Mouse (Mus musculus) left cerebral cortex, postnatal 25 days (tissue): ENCODE data around the gene P3h3. TPM values are rescaled to one million over a fixed set of nuclear protein-coding genes. Genes with fewer than 3 reads are reported as not detected.
"Not testable (repeated sequence)": the region's sequence is repeated elsewhere in the genome, so short reads cannot be mapped to it uniquely, and the experiment has no call there.

Source experiments
- DNase-seq, 2 experiments: peaks; one replicate each; pipeline ENCODE4 v3.0.0; 2022; ENCODE audit warnings: low spot score in 2 of 2, mixed read lengths in 1 of 2
- intact Hi-C: fragments of 180-260 bp; cut with DNase I; formaldehyde crosslinking; loops from one replicate; pipeline ENCODE4 v1.15.1; 2025
- total RNA-seq, 2 experiments: library from RNA; stranded (reverse); gene quantifications; 2 replicates each; pipeline ENCODE4 v1.2.3; 2021

Gene P3h3
- total RNA-seq = 10 to 100 TPM; 21.9 to 25.7 TPM

- intact Hi-C loops = loop anchor here (1.0 to 5.0 kb wide), 4 partner anchors 61 to 225 kb away; partner anchors contain the start of genes Mlf2 and Pianp
- peak; percentile 83 to 88 for DNase-seq
Observed at GRCm38 (mm10) chr6:124856916-124857839, at the start of gene P3h3. TSS of gene P3h3 (minus strand) at chr6:124857752.

DNA sequence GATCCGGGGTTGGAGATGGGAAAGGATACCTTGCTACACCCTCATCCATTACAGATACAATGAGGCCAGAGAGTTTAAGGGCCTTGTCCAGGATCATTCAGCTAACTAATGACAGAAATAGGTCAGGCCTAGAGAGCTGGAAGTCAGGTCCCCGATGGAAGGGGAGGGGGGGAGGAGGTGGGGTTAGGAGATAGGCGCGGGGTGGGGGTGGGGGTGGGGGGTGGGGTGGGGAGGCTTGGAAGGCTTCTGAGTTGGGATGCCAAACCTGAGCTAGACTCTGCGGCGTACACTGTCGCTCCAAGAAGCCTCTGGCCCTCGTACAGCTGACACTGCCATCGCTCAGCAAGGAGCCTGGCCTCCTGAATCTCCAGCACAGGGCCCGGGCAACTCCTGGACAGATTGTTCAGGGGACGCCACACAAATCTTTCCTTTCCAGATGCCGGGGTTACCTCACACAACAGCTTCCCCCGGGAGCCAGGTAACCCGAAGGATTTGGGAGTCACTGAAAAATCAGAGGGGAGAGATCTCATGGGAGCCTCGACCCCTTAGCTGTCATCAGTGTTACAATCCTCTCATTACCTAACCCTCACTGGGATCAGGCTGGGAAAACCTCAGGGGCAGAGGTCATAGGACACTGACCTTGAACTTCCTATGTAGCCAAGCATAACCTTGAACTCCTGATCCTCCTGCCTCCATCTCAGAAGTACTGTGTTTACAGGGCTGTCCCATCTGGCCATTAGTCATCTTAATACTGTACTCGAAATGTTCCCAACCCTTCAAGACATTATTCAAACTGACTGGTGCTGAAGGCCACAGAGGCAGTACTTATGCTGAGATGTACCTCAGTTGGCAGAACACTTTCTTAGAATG, 47.7 kb upstream of the P3h3 start:
- DNase-seq = no peak
- intact Hi-C loops = loop anchor here (1.0 kb wide), 3 partner anchors 13 to 42 kb away; partner anchors contain the start of gene Gpr162

GRCm38 (mm10) chr6:124904161-124904981, 46.8 kb upstream of the P3h3 start:
- peak; percentile 79 to 93 for DNase-seq
- intact Hi-C loops = loop anchor here (1.0 kb wide), 3 partner anchors 14 to 41 kb away; partner anchors contain the start of gene Gpr162

- peak; percentile 89 to 94 for DNase-seq
- intact Hi-C loops = loop anchor here (1.0 kb wide), 3 partner anchors 15 to 40 kb away; partner anchors contain the start of gene Gpr162
Observed at GRCm38 (mm10) chr6:124903580-124904151, 46.1 kb upstream of the P3h3 start.

- intact Hi-C loops = no loop called here
- no peak for DNase-seq
Observed at GRCm38 (mm10) chr6:124901851-124902250, 44.3 kb upstream of the P3h3 start.

- DNase-seq = peak in 1 of 2 experiments; percentile 66
- intact Hi-C loops = no loop called here
Observed at GRCm38 (mm10) chr6:124900801-124901480, 43.4 kb upstream of the P3h3 start.

DNA sequence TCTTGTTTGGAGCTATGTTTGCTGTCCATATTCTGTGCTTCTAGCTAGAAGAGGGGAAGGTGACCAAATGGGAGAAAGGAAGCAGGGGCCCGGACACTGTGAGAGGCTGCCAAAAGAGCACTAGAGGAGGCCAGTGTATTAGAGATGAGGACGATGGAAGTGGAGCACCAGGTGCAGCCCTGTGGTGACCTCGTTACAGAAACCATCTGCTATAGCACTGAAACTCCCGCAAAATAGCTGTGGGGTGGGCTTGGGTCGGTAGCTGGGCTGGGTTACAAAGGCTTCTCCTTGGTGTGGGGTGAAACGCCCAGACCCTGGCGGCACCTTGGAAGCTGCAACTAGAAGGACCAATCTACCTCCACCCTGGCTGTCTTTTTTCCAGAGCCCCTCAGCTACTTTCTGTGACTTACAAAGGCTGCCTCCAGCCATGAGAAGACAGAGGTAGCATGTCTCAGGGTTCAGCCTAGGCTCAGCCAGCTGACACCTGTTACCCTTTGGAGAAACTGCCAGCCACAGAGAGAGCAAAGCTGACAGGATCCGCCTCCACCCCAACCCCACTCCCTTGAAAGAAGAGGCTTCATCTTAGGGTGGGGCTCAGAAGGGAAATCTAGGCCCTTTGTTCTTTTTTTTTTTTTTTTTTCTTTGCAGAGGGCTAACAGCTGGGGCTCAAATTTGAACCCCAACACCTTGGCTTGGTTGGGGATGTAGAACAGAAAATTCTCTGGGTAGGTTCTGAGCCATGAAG, 42.7 kb upstream of the P3h3 start:
- intact Hi-C loops = no loop called here
- no peak for DNase-seq

DNA sequence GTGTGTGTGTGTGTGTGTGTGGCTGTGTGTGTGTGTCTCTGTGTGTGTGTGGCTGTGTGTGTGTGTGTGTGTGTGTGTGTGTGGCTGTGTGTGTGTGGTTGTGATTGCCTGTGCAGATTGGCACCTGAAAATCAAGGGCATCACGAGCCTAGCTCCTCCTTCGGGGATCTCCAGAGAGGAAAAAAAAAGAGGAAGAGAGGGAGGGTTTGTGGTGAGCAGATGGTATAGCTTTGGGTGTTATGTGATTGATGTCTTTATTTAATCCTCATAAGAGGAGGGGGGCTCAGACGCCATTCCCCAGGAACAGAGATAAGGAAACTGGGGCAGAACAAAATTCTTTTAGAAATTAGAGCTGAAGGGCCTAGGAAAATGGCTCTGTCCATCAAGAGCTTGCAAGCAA, 40.8 kb upstream of the P3h3 start:
- intact Hi-C loops = no loop called here
- no peak for DNase-seq

DNA sequence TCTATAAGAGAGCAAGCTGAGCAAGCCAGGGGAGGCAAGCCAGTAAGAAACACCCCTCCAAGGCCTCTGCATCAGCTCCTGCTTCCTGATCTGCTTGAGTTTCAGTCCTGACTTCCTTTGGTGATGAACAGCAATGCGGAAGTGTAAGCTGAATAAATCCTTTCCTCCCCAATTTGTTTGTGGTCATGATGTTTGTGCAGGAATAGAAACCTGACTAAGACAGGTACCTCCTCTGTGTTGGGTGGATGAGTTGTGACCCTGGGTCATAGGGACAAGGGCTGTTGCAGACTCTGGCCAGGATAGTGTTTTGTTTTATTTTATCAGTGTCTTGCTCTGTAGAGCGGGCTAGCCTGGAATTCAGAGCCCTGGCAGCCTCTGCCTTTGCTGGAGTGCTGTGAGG, 36.6 kb upstream of the P3h3 start:
- intact Hi-C loops = not testable (repeated sequence)

GRCm38 (mm10) chr6:124890997-124891396, 33.4 kb upstream of the P3h3 start:
- intact Hi-C loops = no loop called here
- DNase-seq = no peak

More for the DNA sequence above, 36.6 kb upstream of the P3h3 start:
- DNase-seq = not testable (repeated sequence)

- DNase-seq = no peak
- intact Hi-C loops = no loop called here
Observed at GRCm38 (mm10) chr6:124888555-124889125, 31.1 kb upstream of the P3h3 start.

- DNase-seq = no peak
- intact Hi-C loops = no loop called here
Observed at GRCm38 (mm10) chr6:124887986-124888385, 30.4 kb upstream of the P3h3 start, which contains the start of gene Cd4. TSS of gene Cd4 (minus strand) at chr6:124888221.

GRCm38 (mm10) chr6:124885956-124886381, 28.4 kb upstream of the P3h3 start:
- intact Hi-C loops = no loop called here
- no peak for DNase-seq

DNA sequence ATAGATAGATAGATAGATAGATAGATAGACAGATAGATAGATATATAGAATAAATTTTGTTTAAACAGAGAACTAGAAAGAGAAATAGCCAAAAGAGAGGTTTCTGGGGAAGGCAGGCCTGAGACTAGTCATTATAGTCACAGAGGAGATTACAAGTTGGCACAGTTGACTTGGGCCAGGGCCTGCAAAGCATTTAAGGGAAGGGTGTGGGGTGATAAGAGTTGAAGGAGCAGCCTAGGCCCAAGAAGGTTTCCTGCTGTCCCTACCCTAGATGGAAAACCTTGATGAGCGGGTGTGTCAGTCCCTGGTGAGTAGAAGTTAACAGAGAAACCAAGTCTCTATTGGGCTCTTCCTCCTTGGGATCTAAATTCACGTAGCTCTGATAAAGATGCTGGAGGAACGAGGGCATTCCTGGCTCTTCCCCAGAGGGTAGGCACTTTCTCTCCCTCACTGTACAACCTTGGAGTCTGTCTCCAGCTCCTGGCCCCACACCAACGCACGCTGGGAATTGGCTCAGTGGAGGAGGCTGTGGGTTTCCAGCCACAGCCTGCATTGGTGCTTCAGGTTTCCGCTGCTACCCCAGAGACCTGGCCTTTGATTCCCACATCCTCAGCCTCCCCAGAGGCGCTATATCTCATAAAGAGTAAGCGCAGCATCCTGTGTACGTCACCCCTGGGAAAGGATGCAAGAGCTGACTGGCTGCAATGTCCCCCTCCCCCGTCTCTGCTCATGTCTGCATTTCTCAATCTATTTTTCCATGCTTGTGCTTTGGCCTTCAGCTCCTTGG, 27.4 kb upstream of the P3h3 start:
- no peak for DNase-seq
- intact Hi-C loops = no loop called here

GRCm38 (mm10) chr6:124883351-124883750, 25.8 kb upstream of the P3h3 start:
- DNase-seq = no peak
- intact Hi-C loops = no loop called here

DNA sequence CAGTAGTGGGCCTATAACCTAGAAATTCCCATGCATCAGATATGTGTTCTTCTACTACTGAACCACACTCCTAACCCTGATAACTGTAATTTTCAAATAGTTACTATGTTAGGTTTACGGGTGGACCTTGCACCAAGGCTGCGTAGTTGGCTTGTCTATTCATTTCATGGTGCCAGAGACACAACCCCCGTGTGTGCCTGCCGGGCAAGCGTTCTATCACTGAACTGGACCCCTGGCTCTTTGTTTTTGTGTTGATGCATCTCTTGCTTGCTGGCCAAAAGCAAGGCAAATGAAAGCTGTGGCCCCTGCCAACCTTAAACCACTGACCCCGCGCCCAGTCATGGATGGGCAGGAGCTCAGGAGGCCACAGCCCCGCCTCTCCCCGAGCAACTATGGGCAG, 24.3 kb upstream of the P3h3 start:
- no peak for DNase-seq
- intact Hi-C loops = no loop called here
